Mouse (Mus musculus) G1E (cell line): ENCODE measurements around the gene Pafah1b1.

Experiments used
- CTCF ChIP-seq: IDR thresholded peaks from 2 replicates; pipeline ENCODE4 v1.5.1; 2012; ENCODE audit warnings: low read depth, low read length, inconsistent platforms, mixed read lengths
- GATA2 ChIP-seq: IDR thresholded peaks from 2 replicates; pipeline ENCODE4 v1.6.1; 2012; ENCODE audit warnings: low read depth, low read length, inconsistent platforms, borderline replicate concordance

- no peak for TF ChIP-seq CTCF
- no peak for TF ChIP-seq GATA2
Measured at GRCm38 (mm10) chr11:74770037-74770436, 45.6 kb upstream of the Pafah1b1 start.
